Mouse (Mus musculus): ENCODE data around the gene Msrb3.

The Msrb3 gene

DNA sequence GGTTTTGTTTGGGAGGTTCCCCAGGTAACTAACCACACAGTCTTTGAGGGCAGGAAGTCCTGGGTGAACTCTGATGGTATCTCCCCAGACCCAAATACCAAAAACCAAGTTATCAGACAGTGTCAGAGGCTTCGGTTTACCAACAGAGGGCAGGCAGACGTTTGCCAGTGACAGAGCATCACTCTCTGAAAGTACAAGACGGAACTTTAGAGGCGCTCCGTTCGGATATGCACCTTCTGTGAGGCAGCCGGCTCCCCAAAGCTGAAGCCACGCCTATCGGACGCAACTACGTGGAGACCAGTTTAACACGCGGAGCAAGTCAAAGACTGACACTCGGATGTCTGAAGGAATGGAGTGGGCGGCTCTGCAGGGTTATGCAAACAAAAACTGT lies 3.0 kb downstream of the Msrb3 start:
- DNase-seq, result no peak

DNA sequence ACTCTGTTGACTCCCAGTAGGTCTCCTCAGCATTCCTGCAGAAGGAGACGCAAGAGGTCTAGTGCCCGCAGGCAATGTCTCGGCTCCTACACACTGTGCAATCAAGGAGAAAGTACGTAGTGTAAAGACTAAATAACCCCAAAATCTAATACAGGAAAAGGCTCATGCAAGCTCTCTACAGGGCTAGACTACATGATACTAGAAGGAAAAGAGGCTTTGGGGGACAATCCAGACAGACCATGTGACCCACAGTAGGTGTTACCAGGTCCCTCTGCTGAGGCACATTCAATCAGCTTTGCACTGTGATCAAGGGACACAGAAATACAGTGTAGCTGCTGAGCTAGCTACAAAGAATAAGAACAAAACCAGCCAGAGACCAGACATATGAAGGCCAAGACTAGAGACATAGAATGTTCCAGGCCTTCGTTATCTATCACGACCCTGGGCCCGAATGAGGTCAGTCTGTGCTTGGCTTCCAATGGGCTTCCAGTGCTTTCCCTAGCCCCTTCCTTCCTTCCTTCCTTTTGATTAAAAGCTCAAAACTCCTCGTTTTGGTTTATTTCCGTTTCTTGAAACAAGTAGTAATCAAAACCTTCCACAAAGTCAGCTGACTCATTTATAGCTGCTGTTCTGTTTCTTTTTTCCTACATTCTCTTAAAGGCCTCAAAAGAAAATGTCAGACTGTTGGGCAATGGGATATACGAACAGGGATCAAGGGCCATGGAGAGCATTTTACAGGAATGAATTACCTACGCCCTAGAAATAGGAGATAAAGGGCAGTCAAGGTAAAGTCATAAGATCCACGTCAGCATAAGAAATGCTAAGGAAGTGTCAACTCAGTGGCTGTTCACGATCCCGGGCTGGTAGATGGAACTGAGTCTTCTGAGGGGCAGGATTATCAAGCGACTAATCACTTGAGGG lies 3.7 kb downstream of the Msrb3 start:
- DNase-seq, result no peak

DNA sequence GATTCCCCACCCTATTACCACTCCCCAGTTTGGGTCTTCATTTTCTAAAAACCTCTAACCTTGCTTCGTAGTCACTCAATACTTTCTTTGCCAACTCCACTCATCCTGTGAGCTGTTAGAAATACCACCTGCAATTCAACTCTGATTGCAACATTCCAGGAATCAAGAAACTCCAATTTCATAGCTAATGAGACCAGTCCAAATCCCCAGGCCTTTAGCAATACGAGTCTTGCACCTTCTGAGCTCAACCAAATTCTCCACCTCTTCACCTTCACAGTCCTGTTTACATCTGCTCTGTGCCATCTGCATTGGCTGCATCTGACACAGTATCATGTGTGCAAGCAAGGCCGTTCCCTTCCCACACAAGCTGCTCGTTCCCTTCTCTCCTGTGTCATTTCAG lies 5.0 kb downstream of the Msrb3 start:
- no peak for DNase-seq

DNA sequence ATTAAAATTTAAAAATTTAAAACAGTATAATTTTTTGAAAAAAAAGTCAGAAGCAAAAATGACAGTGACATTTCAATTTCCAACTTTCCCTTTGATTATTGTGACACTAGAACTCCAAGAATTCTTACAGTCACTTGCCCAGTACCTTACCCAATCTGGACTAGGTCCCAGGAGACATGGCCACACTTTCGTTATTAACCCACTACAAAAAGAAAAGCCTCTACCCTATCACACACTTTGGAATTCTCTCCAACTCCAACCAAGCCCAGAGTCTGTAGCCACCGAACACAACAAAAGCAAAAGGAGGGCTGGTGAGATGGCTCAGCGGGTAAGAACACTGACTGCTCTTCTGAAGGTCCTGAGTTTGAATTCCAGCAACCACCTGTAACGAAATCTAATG lies 7.8 kb downstream of the Msrb3 start:
- DNase-seq, result no peak

DNA sequence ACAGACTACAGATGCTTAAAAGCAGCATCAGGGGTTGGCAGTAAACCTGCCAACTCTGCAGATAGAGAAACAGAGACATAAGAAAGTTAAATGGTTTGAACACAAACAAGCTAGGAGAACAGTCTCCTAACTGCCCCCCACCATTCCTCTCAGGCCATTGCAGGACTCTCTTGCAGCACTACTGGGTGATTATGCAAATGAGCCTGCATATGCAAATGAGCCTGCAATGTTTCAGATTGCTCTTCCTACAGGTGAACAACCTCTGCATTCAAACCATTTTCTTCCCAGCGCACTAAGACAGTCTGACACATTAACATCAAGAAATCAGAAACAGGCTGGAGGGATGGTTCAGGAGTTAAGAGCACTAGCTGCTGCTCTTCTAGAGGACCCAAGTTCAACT lies 8.3 kb downstream of the Msrb3 start:
- no peak for DNase-seq

DNA sequence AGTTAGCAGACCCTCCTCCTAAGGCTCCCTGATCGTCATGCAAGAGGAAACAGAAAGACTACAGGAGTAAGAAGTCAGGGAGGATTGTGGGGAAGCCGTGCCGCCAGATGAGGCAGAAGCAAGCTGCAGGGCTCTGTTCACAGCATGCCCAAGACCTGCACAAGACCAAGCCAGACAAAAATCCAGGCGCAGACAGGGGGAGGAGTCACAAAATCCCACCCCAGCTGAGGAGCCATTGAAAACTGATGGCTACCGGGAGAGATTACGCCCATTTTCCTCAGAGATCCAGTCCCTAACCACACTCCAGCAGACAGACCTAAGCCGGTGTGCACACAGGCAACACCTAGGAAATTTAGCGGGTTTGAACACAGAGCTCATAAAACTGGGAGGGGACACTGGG lies 10.4 kb downstream of the Msrb3 start:
- DNase-seq, result no peak

DNA sequence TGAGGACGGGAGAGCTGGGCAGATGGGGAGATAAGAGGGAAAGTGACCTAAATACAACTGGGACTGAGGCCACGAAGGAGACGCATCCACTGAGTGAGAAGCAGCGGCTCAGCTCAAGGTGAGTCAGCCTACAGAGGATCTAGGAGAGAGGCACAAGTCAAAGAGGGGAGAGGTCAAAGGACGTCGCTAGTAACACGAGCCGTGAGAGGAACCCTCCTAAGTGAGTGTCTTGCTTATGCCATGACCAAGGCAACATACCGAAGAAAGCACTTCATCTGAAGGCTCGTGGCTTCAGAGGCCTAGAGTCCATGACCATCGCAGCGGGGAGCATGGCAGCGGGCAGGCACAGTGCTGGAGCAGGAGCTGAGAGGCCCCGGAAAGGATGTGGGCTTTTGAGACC lies 14.7 kb downstream of the Msrb3 start:
- DNase-seq, result no peak

DNA sequence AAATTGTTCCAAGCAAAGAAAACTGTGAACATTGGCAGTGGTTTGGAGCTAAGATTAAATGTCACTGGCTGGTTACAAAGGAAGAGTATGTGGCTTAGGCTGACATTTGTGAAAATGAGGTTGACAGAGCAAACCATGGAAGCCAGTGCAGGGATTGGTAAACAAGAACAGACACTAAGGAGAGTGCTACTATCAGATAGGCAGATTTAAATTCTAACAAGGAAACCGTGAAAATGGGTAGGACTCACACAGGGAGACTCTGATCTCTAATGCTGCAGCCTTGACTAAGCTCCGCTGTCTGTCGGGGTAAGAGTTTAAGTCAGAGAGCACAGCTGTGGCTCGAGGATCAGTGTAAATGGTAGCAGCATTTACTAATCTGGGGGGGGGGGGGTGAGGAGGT lies 15.2 kb downstream of the Msrb3 start:
- no peak for DNase-seq

DNA sequence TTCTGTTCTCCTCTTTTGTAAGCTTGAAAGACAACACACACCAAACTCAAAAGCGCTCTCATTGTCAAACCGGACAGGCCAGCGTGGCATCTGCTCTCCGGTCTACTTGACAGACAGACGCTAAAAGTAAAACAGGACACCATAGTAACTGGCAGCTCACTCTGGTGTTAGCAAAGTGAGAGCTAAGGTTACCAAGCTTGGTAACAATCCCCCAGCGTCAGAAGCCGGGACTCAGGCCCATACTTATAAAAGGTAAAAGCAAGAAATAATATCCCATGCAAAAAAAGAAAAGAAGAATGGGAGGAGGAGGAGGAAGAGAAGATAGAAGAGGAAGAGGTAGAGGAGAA lies 15.9 kb downstream of the Msrb3 start:
- no peak for DNase-seq

DNA sequence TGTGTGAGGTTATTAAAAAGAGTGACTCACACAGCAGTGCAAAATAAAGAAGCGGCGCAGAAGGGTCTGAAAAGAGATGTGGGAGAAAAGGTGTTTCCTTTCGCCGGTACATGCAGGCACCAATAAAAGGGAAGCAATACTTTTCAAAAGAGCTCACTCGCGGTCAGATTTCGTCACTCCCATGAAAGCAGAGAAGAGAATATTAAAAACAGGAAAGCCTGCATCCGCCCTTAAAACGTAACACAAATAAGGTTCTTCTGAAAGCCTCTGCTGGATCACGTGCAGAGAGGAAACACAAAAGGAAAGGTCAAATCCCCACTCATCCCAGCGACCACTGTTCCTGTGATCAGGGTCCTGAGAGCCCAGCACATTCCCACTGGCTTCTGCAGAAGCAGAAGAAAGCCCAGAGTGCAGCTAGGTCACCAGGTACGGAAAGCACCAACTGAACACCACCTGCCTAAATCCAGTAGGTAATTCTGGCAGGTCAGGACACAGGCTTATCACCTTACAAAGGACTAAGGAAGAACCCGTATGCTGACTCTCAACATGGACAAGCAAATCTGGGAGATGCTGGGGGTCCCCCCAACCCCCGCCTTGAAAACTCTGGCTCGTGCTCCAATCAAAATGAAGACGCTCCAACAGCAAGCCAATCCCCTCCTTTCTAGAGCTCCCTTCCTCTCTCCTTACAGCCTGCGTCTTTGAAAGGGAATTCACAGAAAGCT lies 16.4 kb downstream of the Msrb3 start:
- no peak for DNase-seq

DNA sequence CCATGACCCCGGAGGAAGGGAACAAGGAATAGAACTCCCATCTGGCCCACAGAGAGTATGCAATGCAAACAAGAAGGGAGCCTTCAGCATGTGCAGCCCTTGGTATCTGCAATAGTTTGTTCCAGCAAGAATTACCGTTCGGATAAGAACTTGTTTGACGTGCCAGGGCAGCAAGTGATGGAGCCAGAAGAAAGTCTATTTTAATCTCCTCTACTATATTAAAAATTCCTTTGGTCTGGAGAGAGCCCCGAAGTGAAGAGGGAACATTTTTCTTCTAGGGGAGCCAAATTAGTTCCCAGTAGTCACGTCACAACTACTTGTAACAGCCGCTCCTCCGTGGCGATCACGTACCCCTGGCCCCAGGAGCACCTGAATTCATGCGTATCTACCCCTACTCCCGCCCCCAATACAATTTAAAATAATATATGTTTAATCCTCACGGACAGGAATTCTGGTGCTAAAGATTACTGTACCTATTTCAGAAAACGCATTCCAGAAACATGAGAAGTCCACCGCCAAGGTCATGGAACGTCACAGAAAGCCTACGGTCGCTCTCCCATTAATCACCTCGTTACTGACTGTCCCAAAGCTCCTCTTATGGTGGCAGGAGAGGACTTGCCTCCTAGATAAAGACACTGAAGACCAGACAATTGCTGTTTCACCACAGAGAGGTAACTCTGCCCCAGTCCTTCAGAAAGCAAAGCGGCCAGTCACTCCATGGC lies 22.2 kb downstream of the Msrb3 start:
- no peak for DNase-seq

DNA sequence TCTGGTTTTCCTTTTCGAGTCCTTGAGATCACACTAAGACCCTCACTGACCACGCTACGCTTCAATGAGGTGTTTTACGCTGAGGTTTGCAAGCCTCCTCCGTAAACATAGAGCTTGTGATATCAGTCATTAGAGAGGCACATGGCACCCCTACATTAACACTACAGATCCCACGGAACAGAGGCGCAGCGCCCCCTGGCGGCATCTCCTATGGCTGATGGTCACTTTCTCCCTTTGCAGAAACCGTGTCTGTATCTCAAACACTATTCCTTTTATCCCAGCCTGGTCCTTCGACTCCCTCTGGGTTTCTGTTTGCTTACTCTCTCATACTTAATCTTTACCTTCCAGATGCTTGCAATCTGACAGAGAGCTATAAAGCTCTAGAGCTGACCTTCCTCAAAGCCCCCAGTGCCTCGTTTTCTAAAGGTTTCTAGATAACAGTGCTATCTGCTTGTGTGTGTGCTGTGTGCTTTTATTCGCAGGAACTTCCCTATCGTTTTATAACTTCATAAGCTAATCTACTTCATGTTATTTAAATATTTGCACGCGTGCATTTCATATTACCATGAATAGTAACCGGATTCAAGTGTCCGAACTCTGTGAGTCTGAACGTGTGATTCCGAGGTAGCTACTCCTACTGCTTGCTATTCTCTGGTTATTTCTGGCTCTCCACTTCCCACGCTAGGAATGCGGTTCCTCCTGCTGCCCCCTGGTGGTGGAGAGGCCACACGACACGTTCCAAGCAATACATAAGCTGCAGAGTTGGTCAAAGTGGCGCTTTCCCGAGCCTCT lies 23.0 kb downstream of the Msrb3 start:
- peak; percentile 93 for DNase-seq

DNA sequence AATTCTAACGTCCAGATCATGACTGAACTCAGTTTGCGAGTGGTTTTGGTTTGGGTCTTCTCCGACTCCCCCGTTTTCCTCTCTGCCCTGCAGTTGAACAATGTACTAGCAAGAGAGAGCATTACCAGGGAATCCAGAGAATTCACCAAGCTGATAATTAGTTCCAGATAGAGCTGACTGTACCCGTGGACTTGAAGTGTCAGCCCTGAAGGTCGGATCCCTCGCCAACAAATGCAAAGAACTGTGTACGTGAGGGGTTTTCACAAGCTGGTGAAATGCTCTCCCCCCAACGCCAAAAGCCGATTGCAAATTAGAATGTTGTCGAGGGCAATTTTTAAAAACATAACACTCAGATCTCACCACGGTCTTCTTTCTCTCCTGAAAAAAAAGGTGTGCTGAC lies 24.6 kb downstream of the Msrb3 start:
- no peak for DNase-seq

DNA sequence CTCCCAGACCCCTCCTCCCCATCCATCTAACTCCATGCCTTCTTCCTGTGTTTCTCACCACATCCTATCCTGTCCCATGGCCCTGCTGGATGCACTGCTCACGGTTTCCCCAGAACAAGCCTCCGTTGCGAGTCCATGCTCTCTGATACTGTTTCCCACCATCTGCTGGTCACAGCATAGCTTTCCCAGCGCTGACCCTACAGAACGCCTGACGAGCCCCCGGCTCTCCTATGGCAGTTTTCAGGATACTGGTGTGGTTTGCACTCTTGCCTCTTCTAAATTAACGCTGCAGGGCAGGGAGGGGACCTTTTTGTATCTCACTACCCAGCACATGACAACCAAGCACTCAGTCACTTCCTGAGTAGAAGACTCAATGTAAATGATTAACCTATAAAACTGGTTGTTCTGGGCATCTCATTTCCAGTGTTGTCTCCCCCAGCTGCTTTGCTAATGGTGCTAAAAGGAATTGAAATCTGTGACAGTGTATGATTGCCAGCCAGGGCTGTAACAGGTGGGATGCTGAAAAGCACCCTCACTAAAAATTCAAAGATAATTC lies 25.2 kb downstream of the Msrb3 start:
- DNase-seq, result no peak

DNA sequence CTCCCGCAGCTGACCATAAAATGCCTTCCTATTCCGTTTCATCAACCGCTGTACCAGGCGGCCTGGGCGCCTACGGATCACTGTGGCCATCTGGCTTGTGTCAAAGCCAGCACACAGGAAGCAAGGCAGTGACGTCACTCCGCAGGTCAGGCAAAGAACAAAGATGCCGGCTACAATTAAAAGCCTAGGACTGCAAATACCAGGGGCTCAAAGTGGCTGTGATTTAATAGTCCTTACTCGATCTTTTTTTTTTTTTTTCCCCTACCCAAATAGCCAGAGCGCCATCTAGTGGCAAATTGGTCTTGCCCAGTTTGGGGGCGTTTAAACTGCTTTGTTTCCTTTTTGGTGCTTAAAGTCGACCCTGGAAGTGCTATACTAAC lies 26.4 kb downstream of the Msrb3 start:
- DNase-seq, result peak; percentile 60

DNA sequence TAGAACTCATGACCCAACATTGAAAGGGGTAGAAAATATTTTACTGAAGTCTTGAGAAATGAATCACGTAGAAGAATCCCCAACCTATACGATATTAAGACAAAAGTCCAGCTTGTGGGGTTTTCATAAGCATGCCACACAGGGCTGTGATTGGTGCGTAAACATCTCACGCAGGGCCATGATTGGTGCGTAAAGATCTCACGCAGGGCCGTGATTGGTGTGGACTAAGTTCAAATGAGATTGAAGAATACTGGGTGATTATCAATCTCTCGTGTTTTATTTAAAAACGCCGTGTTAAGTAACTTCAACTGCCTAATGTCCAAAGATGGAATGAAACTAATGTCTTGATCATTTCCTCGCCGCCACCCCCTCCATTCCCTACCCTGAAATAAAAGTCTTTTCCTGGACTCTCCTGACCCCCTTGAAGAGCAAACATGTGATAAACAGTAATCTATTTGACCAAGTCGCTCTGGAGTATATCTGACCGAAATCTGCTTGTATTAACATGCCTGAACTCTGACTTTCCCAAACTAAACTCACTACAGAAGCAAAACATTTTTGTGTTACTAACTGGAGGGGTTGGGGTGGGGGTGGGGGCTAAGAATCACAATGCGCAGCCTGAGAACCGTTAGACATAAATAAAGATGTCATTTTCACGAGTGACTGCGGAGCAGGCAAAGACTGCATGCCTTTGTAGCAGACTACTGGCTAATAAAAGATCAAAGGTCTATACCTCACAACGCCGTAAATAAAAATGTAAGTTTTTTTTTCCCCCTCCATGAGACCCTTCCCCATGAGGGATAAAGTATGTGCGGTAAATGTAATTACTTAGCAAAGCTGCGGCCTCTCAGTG lies 27.0 kb downstream of the Msrb3 start:
- no peak for DNase-seq

DNA sequence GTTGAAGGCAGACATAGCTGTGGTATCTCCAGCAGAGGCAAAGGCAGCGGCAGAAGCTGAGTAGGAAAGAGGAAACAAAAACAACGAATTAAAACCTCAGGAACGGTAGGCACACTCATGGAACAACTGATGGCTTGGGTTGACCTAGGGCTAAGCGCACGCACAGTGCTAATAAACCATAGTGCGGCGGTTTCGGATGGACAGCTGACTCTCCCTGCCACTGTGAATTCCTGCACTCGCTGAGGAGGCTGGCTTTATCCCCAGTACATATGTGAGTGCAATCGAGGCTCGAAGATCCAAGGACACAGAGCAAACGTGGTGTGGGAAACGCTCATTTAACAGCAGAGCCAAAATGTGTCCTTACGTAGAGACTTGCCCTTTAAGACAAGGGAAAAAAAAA lies 27.8 kb downstream of the Msrb3 start:
- DNase-seq, result no peak

DNA sequence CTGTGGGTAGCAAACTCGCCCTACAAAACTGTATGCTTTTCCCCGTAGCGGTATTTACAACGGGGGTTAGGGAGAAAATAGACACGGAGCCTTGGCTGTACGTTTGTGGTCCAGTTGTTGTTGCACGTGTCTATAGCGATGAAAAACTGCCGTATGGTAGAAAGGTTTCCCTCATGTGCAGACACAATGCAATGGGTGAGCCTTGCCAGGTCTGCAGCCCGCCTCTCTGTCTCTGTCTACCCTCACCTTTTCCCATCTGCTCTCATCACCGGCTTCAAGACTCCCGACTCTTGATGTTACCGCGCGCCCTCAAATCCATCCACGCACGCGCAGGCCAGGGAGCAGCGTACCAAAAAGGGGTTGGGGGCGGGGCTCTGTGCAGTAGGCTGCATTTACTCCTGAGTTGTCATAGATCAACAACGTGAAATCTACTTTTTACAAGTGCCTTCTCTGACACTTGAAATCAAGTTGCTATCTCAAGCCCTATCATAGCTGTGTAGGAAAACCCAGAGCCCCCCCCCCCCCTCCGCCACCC lies 29.6 kb downstream of the Msrb3 start:
- DNase-seq, result no peak

DNA sequence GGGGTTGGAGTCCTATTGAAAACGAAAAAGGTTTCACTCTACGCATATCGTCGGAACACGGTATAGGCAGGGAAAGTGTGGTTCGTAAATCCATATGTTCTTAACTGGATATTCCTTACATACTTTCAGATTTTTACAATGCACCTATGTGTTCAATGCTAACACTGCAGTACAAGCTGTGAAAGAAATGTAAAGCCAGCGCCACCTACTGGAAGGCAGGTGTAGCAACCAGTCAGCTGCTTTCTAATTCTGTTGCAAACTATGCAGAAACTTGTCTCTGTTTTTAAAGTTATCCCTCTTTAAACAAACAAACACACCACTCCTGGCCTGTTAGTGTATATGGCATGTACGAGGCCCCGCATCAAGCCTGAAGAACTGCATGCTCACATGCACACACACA lies 34.5 kb downstream of the Msrb3 start:
- peak; percentile 79 for DNase-seq

DNA sequence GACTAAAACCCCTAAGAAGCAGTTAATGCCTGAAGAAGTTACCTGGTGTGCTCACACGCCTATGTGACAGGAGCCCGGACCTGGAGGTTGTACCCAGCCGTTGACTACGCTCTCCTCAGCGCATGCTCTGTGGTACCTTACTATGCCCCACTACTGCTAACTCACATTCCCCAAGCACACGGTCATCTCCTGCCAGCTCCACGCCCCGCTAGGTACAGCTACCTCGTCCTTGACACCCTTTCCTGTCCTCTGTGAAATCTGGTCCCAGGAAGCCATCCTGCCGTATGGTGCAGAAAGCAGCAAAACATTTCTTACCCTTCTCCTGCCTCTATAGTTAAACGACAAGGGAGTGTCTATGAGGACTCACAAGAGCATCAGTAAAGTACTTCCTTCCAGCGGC lies 37.2 kb downstream of the Msrb3 start:
- no peak for DNase-seq

DNA sequence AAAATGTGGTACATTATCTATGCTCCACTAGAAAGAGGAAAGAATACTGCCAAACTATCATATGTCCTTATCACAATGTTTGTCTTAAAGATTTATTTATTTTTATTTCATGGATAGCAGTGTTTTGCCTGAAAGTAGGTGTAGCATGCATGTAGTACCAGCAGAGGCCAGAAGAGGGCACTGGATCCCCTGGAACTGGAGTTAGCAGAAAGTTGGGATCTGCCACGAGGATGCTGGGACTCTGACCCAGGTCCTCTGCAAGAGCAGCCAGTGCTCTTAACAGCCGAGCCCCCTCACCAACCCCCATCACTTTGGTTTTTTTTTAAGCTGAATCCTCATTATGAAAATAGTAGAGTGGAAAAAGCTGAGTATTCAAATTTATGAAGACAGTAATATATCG lies 37.7 kb downstream of the Msrb3 start:
- peak; percentile 62 for DNase-seq
